Mouse (Mus musculus): Measurements from ENCODE around the gene Nup214.
"Not testable (repeated sequence)": the region's sequence is repeated elsewhere in the genome, so short reads cannot be mapped to it uniquely, and the experiment has no call there.

Nup214 gene

GRCm38 (mm10) chr2:31963491-31963890 is 10.7 kb upstream of the Nup214 start:
- DNase-seq (ENCODE audit: inconsistent ontology term): peak; percentile 35

- no peak for DNase-seq (ENCODE audit: inconsistent ontology term)
Measured at GRCm38 (mm10) chr2:31964191-31964590, 10.0 kb upstream of the Nup214 start.

- DNase-seq (ENCODE audit: inconsistent ontology term): no peak
Measured at GRCm38 (mm10) chr2:31965110-31965509, 9.1 kb upstream of the Nup214 start.

- DNase-seq (ENCODE audit: inconsistent ontology term): no peak
Measured at GRCm38 (mm10) chr2:31966801-31967200, 7.4 kb upstream of the Nup214 start.

GRCm38 (mm10) chr2:31972589-31972988 is 1.6 kb upstream of the Nup214 start:
- DNase-seq (ENCODE audit: inconsistent ontology term): no peak

GRCm38 (mm10) chr2:31974809-31975371 is 654 bp downstream of the Nup214 start:
- DNase-seq (ENCODE audit: inconsistent ontology term): no peak

- no peak for DNase-seq (ENCODE audit: inconsistent ontology term)
Measured at GRCm38 (mm10) chr2:31987774-31988173, 13.5 kb downstream of the Nup214 start.

GRCm38 (mm10) chr2:31990961-31991360 is 16.7 kb downstream of the Nup214 start:
- no peak for DNase-seq (ENCODE audit: inconsistent ontology term)

GRCm38 (mm10) chr2:31994896-31995295 is 20.7 kb downstream of the Nup214 start:
- no peak for DNase-seq (ENCODE audit: inconsistent ontology term)

- DNase-seq (ENCODE audit: inconsistent ontology term): no peak
Measured at GRCm38 (mm10) chr2:31996060-31996459, 21.8 kb downstream of the Nup214 start.

- no peak for DNase-seq (ENCODE audit: inconsistent ontology term)
Measured at GRCm38 (mm10) chr2:31997539-31997938, 23.3 kb downstream of the Nup214 start.

- no peak for DNase-seq (ENCODE audit: inconsistent ontology term)
Measured at GRCm38 (mm10) chr2:31998443-31998842, 24.2 kb downstream of the Nup214 start.

- DNase-seq (ENCODE audit: inconsistent ontology term): no peak
Measured at GRCm38 (mm10) chr2:32008311-32008710, 34.1 kb downstream of the Nup214 start.

GRCm38 (mm10) chr2:32008716-32009115 is 34.5 kb downstream of the Nup214 start:
- no peak for DNase-seq (ENCODE audit: inconsistent ontology term)

- no peak for DNase-seq (ENCODE audit: inconsistent ontology term)
Measured at GRCm38 (mm10) chr2:32019704-32020103, 45.5 kb downstream of the Nup214 start.

GRCm38 (mm10) chr2:32020229-32020628 is 46.0 kb downstream of the Nup214 start:
- DNase-seq (ENCODE audit: inconsistent ontology term): no peak

- DNase-seq (ENCODE audit: inconsistent ontology term): no peak
Measured at GRCm38 (mm10) chr2:32024372-32024771, 50.1 kb downstream of the Nup214 start.

- no peak for DNase-seq (ENCODE audit: inconsistent ontology term)
Measured at GRCm38 (mm10) chr2:32029636-32030035, 55.4 kb downstream of the Nup214 start.

- no peak for DNase-seq (ENCODE audit: inconsistent ontology term)
Measured at GRCm38 (mm10) chr2:32033436-32033835, 59.2 kb downstream of the Nup214 start.

- no peak for DNase-seq (ENCODE audit: inconsistent ontology term)
Measured at GRCm38 (mm10) chr2:32034206-32034605, 60.0 kb downstream of the Nup214 start.

GRCm38 (mm10) chr2:32037279-32037858 is 63.1 kb downstream of the Nup214 start:
- DNase-seq (ENCODE audit: inconsistent ontology term): peak; percentile 31

GRCm38 (mm10) chr2:32038661-32039081 is 64.4 kb downstream of the Nup214 start:
- DNase-seq (ENCODE audit: inconsistent ontology term): peak; percentile 95

GRCm38 (mm10) chr2:32040646-32041045 is 66.4 kb downstream of the Nup214 start:
- DNase-seq (ENCODE audit: inconsistent ontology term): not testable (repeated sequence)

GRCm38 (mm10) chr2:32041087-32041486 is 66.9 kb downstream of the Nup214 start:
- no peak for DNase-seq (ENCODE audit: inconsistent ontology term)

All from Muller cell, postnatal 12 days (primary cell).